Mouse (Mus musculus) cerebellum, adult 2 months (tissue): Measurements from ENCODE around the gene Cs. TPM values are rescaled to one million over a fixed set of nuclear protein-coding genes. Genes with fewer than 3 reads are reported as not detected.

Experiments used
- DNase-seq, 2 experiments: peaks; one replicate each; pipeline ENCODE4 v3.0.0; 2021
- H3K27ac ChIP-seq: fragments of 200-500 bp; 2 replicates; pipeline ENCODE4 v1.5.1; 2012; ENCODE audit warnings: low read length, control low read depth, inconsistent platforms; ENCODE audit not compliant: insufficient read depth
- H3K27me3 ChIP-seq: fragments of 200-500 bp; 2 replicates; pipeline ENCODE4 v1.6.1; 2012; ENCODE audit warnings: inconsistent platforms, mild to moderate bottlenecking, low read length, moderate library complexity; ENCODE audit not compliant: control insufficient read depth, insufficient read depth
- H3K4me1 ChIP-seq: fragments of 200-500 bp; 2 replicates; pipeline ENCODE4 v1.6.1; 2011; ENCODE audit warnings: low read length; ENCODE audit not compliant: control insufficient read depth, insufficient read depth
- H3K4me3 ChIP-seq: fragments of 200-500 bp; replicated peaks from 2 replicates; pipeline ENCODE3; 2011; ENCODE audit warnings: mild to moderate bottlenecking, low read depth, low read length, control low read depth; ENCODE audit not compliant: insufficient read depth
- CTCF ChIP-seq: fragments of 200-500 bp; IDR thresholded peaks from 2 replicates; pipeline ENCODE4 v1.5.1; 2011; ENCODE audit warnings: low read depth, mild to moderate bottlenecking, control low read depth, low read length, moderate library complexity, borderline replicate concordance; ENCODE audit not compliant: insufficient read depth
- POLR2A ChIP-seq: fragments of 200-500 bp; IDR thresholded peaks from 2 replicates; pipeline ENCODE4 v1.6.1; 2011; ENCODE audit warnings: low read length, control low read depth, borderline replicate concordance; ENCODE audit not compliant: insufficient read depth
- WGBS: fragments of 180-500 bp; shearing (Covaris S2); methylation state at CpG from one replicate; pipeline ENCODE4 v1.1.7; 2018; 5-methylcytosine and 5-hydroxymethylcytosine counted together
- polyA plus RNA-seq: library from polyadenylated mRNA; depleted of rRNA; stranded (reverse); fragments of >200 nt; gene quantifications from 2 replicates; pipeline ENCODE4 v1.2.3, GENCODE M21; 2012

The Cs gene
- polyA plus RNA-seq, 1 experiment, result 251 TPM

DNA sequence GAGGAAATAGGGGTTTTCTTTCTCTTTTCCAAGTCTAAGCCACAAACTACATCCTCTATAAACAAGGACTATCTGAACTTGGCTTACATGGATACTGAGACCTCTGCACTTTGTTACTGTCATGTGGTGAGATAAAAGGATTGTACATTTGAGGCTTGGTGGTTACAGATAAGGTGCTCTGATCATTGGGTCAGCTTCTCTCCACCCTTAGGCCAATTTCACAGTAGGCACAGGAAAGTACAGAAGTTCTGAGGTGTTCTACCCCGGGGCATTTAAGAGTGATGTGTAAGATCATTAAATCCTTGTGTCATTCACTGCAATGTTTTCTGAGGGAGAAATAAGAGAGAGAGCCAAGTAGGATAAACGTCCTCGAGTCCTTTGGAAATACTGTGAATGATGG is 937 bp upstream of the Cs start:
- no peak for TF ChIP-seq CTCF
- TF ChIP-seq POLR2A, result no peak
- H3K27me3 ChIP-seq, result no peaks in the 10 kb centered on the region
- no peak overlapping the region for H3K27ac ChIP-seq
- WGBS, result 71% methylated on average over 3 of the region's 3 CpGs
- no peak for DNase-seq
- H3K4me3 ChIP-seq, result no peak overlapping the region
- H3K4me1 ChIP-seq, result peaks cover 3% of the 10 kb centered on the region; the same call in 1 of the 2 replicates

DNA sequence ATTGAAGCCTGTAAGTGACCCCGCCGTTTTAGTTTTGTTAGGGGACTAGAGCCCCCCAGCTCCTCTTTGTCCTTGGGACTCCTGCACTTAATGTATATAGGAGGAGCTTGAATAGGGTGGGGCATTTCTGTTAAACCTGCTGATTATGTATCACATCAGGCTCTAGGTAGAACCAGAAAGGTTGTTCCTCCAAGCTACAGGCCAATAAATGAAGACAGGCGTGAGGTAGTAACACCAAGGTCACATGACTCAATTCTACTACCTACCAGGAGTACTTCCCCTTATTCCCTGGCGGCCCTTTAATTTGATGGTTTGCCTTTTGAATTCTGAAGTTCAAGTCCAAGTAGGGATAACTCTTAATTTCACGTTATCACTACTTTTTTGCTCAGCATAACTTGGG is 881 bp downstream of the Cs start:
- TF ChIP-seq CTCF (no peak), POLR2A (no peak)
- Histone ChIP-seq H3K27ac (peak overlapping the region; percentile 82), H3K27me3 (no peaks in the 10 kb centered on the region), H3K4me3 (peak overlapping the region; percentile 83), H3K4me1 (peaks cover 3% of the 10 kb centered on the region; the same call in 1 of the 2 replicates)
- no peak for DNase-seq
- 8% methylated on average over 5 of the region's 5 CpGs for WGBS

DNA sequence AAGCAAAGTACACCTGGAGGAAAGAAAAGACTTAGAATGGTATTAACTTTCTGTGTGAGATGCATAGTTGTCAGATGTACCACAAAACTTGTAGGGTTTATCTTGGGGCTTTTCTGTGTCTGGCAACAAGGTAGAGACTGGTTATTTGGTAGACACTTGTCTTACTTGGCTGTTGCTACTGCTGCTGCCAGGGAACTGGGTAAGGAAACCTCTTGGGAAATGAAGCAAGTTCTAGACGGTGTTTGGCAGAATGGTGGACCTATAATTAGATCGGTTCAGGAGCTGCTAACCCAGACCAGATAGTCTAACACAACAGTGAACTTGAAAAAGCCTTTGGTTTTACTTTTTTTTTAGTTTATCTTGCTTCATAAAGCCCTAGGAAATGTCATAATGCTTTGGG is 1.4 kb downstream of the Cs start:
- Histone ChIP-seq H3K4me3 (peak overlapping the region; percentile 83), H3K27me3 (no peaks in the 10 kb centered on the region), H3K4me1 (peaks cover 3% of the 10 kb centered on the region; the same call in 1 of the 2 replicates), H3K27ac (no peak overlapping the region)
- no peak for DNase-seq
- TF ChIP-seq CTCF (no peak), POLR2A (no peak)
- WGBS, result 7% methylated on average over 2 of the region's 2 CpGs

DNA sequence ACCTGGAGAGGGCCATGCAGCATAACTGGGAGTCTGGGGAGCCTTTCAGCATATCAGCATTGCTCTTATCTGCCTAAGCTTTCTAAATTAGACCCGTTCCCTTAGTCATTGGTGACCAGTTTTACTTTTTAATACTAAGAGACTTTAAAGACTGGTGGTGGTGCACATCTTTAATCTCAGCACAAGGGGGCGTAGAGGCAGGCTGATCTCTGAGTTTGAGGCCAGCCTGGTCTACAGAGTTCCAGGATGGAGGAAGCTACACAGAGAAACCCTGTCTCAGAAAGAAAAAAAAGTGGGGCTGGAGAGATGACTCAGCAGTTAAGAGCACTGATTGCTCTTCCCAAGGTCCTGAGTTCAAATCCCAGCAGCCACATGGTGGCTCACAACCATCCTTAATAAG is 2.7 kb downstream of the Cs start:
- 73% methylated on average over 2 of the region's 2 CpGs for WGBS
- Histone ChIP-seq H3K27me3 (no peaks in the 10 kb centered on the region), H3K4me1 (peaks cover 3% of the 10 kb centered on the region; the same call in 1 of the 2 replicates), H3K4me3 (no peak overlapping the region), H3K27ac (no peak overlapping the region)
- no peak for TF ChIP-seq POLR2A
- peak; percentile 9; the same call in 1 of the 2 replicates for TF ChIP-seq CTCF
- no peak for DNase-seq

DNA sequence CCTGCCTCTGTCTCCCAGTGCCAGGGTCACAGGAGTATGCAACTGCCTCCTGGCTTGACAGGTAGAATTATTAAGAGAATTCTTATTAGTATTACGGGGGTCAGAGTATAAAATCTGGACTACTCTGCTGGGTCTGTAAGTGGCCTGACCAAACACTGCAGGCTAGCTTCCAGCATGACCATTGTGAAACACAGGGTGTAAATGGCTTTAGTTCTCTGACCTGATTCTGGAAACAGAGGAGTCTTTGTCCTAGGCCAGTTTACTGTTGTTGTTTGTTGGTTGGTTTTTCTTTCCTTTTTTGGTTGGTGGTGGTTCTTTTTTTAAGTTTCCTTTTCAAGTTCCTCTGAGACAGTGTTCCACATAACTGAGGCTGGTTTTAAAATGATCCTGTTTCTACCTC is 5.9 kb downstream of the Cs start:
- 70% methylated on average over 1 of the region's 1 CpGs for WGBS
- peaks cover 3% of the 10 kb centered on the region; the same call in 1 of the 2 replicates for H3K4me1 ChIP-seq
- H3K4me3 ChIP-seq, result no peak overlapping the region
- DNase-seq, result no peak
- TF ChIP-seq CTCF, result no peak
- no peak overlapping the region; the same call in 1 of the 2 replicates for H3K27ac ChIP-seq
- H3K27me3 ChIP-seq, result no peaks in the 10 kb centered on the region

DNA sequence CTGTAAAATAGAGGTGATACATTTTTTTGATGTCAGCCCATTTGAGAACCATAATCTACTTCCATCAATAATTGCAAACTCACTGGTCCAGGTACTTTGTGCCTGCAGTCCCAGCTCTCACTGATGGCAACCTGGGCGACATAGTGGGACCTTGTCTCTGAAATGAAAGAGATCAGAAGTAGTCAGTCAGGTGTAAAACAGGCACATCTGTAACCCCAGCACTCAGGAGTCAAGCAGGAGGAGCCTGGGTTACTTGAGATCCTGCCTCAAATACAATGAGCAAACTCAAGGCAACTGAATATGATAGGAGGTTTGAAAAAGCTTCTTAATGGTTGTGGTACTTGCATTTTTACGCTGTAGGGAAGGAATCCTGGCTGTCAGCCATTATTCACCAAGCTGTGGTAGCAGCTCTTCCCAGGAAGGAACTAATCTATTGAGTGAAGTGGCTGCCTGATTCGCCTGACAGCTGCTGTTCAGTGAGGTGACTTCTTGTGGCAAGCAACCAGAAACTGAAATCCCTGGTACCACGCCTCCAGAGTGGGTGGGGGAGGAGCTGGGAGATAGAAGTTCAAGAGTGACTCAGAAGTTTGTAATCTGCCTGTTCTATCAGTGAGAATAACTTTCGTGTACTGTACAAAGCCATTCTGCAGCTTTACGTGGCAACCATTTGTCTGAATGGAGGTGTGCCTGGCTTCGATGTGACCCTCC is 7.2 kb downstream of the Cs start:
- WGBS, result 15% methylated on average over 7 of the region's 7 CpGs
- no peak for TF ChIP-seq POLR2A
- Histone ChIP-seq H3K4me1 (no peaks in the 10 kb centered on the region; the same call in 1 of the 2 replicates), H3K27me3 (no peaks in the 10 kb centered on the region), H3K4me3 (no peak overlapping the region), H3K27ac (peak overlapping the region; percentile 0; the same call in 1 of the 2 replicates)
- peak in 1 of 2 experiments; percentile 40 for DNase-seq

DNA sequence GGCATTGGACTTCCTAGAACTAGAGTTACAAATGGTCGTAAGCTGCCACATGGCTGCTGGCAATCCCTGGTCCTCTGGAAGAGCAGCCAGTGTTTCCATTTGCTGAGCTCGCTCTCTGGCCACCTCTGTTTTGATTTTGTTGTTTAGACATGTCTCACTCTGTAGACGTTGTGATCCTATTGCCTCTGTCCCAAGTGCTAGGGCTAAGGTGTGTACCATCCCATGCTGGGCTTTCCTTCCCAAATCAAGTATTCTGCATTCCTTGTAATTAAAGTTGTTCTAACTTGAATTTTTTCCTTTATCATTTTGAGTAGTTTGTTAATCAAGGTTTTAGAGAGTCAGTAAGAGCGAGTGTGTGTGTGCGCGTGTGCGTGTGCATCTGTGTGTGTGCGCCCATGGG is 10.0 kb downstream of the Cs start:
- H3K27ac ChIP-seq, result no peak overlapping the region
- H3K27me3 ChIP-seq, result no peaks in the 10 kb centered on the region
- DNase-seq, result no peak
- H3K4me3 ChIP-seq, result no peak overlapping the region
- TF ChIP-seq POLR2A (no peak), CTCF (no peak)
- 79% methylated on average over 8 of the region's 8 CpGs for WGBS
- H3K4me1 ChIP-seq, result no peaks in the 10 kb centered on the region; the same call in 1 of the 2 replicates

DNA sequence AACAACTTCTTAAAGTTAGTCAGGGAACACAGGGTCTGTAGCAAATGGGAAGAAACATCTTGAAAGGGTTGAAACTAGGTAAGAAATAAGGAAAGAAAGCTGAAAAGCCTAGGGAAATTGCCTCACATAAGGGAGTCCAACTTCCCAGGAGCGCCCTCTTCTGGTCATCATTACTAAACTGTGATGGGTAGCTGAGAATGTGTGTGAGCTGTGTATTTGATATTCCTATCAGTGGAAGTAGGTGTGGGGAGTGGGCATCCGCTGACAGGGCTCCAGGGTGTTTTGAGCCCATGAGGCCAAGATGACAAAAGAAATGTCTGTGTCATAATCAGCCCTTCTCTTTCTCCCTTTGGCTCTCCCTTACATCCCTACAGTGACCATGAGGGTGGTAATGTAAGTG is 21.3 kb downstream of the Cs start:
- H3K27me3 ChIP-seq, result no peaks in the 10 kb centered on the region
- TF ChIP-seq CTCF, result peak; percentile 50; the same call in 1 of the 2 replicates
- TF ChIP-seq POLR2A, result no peak
- DNase-seq, result peak; percentile 40 to 53
- H3K27ac ChIP-seq, result no peak overlapping the region
- H3K4me3 ChIP-seq, result no peak overlapping the region
- no peaks in the 10 kb centered on the region for H3K4me1 ChIP-seq
- 45% methylated on average over 2 of the region's 2 CpGs for WGBS
